Mouse (Mus musculus): ENCODE data around the gene Gm20547.
"Not testable (repeated sequence)": the region's sequence is repeated elsewhere in the genome, so short reads cannot be mapped to it uniquely, and the experiment has no call there.

The Gm20547 gene

DNA sequence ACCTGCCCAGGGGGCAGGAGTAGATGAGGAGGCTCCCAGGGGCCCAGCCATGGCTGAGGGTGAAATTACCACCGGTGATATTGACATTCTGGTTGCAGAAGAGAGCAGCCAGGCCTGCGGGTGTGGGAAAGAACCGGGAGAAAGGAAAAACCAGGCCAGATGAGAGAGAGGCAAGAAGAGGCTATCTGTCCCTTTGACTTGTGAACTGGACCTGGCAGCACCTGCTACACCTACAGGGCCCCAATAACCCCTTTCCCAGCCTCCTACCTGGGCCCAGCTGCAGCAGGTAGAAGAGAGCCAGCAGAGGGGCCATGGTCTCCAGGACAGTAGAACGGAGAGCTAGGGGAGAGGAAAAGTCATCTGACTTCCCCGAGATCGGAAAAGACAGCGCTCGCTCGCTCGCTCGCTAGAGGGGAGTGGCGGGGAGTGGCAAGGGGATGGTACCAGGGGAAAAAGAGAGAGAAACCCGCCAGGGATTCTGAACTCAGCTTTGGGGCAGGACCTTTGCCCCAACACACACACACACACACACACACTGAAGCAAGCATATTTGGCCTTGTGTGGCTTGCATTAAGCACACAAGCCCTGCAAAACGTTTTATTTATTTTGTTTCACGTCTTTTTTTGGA is at the start of gene Gm20547:
Gm20547 (minus strand) TSS at position 360 of the 628 bp plus-strand sequence.
- peak; percentile 57 for DNase-seq

DNA sequence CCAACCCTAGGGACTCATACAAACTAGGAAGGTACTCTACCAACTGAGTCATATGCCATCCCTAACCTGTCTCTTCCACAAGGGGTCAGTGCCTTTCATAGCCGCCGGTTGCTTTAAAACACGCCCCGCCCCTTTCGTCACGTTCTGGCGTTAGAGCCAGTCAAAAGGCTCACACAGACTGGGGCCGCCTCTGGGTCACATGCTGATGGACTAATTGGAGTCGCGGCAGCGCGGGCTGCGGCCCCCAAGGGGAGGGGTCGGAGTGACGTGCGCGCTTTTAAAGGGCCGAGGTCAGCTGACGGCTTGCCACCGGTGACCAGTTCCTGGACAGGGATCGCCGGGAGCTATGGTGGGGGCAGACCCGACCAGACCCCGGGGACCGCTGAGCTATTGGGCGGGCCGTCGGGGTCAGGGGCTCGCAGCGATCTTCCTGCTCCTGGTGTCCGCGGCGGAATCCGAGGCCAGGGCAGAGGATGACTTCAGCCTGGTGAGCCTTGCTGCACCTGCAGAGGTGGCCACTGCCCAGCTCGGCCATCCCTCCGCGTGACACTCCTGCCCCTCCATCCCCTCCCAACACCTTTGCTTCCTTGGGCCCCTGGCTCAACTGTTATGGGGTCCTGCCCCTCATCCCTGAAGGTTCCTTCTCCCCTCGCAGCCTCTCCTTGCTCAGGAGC is 49.4 kb upstream of the Gm20547 start, which contains the start of gene Neu1:
Neu1 (plus strand) TSS at position 193 of the 674 bp plus-strand sequence.
- peak; percentile 100 for DNase-seq

DNA sequence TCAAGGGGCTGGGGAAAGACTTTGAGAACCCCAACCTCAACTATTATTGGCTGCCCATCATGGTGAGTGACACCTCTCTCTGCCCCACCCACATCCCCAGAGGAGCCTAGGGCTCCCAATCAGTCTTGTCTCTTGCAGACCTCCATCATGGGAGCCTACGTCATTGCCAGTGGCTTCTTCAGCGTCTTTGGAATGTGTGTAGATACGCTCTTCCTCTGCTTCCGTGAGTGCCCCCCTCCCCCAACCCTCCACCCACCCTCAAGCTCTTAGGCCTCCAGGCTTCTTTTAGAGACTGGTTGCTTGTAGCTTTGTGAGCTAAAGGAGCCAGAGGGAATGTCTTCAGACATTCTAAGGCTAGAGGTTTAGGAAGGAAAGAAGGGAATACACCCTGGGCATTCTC is 47.0 kb upstream of the Gm20547 start:
- no peak for DNase-seq

DNA sequence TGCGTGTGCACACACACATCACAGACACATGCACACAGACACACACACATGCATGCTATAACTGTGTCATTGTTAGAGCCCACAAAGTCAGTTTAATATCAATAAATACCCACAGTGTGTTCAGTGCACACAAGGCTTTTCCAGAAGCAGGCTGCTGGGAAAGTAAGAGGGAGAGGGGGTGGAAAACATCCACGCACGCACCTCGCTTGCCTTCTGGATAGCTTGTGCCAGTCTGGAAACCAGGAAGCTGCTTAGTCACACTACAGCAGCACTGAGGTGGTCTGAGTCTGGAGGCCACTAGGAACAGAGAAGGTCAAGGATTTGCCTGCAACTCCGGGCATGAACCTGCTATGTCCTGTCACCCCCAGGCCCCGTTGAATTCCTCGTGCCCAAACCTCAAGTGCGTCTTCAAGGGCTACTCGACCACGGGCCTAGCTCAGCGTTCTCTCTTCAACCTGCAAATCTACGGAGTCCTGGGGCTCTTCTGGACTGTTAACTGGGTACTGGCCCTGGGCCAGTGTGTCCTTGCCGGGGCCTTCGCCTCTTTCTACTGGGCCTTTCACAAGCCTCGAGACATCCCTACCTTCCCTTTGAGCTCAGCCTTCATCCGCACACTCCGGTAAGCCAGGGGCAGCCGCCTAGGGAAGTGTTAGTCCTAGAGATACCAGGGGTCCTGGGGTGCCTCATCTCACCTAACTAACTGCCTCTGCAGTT is 45.6 kb upstream of the Gm20547 start:
- DNase-seq = no peak

DNA sequence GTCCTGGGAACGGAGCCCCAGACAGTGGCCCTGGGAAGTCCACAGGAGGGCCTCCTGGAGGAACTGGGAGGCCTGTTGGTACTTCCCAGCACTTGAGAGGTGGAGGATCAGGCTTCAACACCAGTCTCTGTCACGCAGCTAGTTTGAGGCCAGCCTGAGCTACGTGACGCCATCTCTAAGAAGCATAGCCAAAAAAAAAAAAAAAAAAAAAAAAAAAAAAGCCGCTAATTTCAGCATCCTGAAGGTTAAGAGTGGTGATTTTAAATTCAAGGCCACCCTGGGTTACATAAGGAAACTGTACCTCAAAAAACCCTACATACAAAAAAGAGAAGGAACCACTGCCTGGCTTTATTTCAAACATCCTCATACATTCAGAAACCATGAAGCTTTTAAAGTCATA is 42.4 kb upstream of the Gm20547 start:
- no peak for DNase-seq

DNA sequence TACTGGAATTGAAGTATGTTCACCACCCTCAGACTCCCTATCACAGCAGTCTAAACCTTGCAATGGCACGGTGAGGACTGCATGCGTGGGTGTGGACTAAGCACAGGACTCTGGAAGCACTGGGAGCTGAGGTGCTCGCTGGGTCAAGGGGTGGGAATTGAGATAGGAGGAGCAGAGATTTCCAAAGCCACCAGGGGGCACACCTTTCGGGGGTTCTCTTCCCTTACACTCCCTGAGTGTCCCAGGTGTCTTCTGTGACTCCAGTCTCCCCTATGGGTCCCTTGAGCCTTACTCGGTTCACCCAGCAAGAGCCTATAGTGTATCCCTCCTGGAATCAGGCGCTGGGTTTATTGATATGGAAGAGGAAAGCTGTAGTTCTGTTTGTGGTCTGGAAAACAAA is 41.1 kb upstream of the Gm20547 start:
- DNase-seq = no peak

DNA sequence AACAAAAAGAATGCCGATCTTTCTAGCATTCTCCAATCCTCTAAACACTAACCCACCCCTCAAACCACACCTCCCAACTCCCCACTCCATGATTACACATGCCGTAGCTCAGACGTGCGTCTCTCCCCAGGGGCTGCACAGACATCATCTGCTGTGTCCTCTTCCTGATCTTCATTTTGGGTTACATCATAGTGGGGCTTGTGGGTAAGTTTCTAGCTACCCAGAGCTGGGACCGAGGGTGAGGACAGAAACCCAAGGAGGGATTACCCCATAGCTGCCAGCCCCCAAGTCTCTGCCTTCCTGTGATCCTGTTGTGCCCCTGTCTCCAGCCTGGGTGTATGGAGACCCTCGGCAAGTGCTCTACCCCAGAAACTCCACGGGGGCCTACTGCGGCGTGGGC is 35.3 kb upstream of the Gm20547 start:
- DNase-seq = no peak

DNA sequence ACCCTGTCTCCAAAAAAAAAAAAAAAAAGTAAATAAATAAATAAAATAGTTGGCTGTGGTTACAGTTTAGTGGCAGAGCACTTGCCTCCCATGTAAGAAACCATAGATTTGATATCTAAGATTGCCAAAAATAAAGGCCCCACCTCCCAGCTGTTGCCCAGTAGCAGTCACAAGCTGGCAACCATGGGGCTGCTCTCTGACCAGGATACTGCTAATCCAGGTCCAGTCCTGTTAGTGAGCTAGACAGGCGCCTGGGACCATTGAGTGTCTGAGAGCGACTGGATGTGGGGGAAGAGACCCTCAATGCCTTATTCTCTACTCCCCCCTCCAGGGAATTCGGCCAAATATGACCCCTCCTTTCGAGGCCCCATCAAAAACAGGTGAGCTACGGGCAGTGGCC is 34.5 kb upstream of the Gm20547 start:
- DNase-seq = no peak

DNA sequence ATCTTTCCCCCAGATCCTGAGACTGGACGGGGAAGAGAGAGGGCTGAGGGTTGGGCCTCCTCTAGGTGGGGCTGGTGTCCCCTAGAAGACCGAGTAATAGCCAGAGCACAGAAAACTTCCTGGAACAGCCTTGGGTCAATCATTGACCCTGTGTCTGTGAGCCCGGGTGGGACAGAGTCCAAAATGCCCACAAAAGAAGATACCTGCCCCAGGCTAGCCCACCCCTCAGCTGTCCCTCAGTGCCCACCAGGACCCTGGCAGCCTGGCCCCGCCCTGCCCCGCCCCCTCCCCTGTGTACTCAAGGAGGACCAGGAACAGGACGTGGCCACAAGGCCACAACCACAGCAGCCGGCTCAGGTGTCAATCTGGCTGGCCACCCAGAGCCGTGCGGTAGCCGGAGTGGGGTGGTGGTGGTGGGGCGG is 33.6 kb upstream of the Gm20547 start:
- peak; percentile 91 for DNase-seq

DNA sequence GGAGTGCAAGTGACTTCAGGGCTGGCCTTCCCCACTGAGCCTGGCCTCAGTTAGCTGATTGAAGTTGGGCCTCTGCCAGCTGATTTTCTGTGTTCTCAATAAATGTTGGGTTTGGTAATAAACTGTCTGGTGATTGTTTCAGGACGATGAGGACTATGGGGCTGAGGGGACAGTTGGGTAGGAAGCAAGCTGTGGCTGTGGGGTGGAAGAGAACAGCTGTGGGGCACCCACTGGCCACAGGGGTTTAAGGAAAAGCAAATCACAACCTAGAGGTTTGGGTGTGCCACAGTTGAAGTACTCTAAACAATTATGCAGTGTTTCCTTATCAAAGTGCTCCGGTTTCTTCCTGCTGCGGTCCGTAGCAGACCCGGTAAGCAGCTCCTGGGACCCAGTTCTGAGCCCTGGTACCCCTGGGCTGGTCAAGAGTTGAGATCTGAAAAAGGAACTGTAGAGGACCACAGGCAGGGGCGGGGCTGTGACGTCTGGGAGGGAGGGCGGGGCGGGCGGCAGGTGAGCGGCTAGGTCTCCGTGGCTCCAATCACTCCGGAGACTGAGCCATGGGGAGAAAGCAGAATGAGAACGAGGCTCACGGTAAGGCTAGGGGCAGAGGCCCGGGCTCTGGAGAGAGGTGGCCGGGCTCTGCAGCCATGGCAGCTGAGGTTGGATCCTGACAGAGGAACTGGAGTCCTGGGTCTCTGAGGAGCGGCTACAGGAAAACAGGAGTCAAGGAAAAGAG is 32.3 kb upstream of the Gm20547 start, which contains the start of gene Slc44a4:
Slc44a4 (plus strand) TSS at position 537 of the 736 bp plus-strand sequence.
- peak; percentile 62 for DNase-seq

DNA sequence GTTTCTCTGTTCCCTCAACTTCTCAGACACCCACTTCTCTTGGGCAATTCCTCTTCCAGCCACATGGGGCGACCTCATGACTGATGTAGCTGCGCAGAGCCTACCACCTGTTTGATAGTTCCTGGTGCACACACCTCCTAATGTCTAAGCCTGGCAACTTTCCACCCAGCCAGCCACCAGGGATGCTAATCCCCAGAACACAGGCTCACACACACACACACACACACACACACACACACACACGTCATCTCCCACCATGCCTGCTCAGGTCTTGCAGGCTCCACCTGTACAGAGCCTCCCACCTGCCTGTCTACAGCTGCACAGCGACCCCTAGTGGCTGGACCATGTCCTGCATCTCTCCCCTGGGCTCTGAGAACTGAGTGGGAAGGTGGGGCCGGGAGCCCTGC is 30.1 kb upstream of the Gm20547 start:
- DNase-seq = peak; percentile 90

DNA sequence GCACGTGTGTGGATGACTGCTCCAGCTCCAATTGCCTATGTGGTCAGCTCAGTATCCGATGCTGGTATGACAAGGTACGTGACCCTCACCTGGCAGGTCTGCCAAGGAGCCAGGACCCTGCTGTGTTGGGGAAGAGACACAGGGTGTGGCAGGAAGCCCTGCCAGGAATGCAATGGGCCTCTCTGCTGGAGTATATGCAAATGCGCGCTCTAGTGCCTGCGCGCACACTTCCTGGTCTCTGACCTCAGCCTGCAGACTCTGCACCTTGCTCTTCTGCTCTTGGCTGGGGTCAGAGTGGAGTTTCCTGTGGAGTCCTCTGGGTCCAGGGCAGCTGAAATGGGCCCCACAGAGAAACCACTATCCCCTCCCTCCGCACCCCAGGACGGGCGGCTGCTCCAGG is 29.1 kb upstream of the Gm20547 start:
- DNase-seq = peak; percentile 80

DNA sequence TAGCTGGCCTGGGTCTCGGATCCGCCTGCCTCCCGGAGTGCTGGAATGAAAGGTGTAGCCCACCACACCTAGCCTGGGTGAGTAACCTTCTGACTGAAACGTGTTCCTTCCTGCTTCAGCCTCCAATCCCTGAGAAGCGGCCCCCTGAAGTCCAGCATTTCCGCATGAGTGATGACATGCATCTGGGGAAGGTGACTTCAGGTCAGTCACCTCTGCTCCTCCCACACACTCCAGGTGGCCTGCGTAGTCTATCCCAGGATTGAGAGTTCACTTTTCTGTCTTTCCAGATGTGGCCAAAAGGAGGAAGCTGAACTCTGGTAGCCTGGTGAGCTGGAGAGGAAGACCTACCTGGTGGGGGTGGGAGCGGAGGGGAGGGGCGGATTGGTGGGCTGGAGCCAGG is 21.1 kb upstream of the Gm20547 start:
- no peak for DNase-seq

DNA sequence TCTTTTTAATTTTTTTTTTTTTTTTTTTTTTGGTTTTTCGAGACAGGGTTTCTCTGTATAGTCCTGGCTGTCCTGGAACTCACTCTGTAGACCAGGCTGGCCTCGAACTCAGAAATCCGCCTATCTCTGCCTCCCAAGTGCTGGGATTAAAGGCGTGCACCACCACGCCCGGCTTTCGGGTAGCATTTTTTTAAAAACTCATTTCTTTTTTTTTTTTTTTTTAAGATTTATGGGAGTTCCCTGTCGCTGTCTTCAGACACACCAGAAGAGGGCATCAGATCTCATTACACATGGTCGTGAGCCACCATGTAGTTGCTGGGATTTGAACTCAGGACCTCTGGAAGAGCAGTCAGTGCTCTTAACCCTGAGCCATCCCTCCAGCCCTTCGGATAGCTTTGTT is 20.1 kb upstream of the Gm20547 start:
- DNase-seq = not testable (repeated sequence)

DNA sequence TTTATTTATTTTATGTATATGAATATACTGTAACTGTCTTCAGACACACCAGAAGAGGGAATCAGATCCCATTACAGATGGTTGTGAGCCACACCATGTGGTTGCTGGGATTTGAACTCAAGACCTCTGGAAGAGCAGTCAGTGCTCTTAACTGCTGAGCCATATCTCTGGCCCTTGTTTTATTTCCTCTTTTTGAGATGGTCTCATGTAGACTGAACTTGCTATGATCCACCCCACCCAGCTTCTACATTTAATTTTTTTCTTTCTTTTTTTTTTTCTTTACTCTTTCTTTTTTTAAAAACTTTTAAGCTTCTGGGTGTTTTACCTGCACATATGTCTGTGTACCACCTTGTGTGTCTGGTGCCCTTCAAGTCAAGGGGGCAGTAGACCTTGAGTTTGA is 19.0 kb upstream of the Gm20547 start:
- not testable (repeated sequence) for DNase-seq

DNA sequence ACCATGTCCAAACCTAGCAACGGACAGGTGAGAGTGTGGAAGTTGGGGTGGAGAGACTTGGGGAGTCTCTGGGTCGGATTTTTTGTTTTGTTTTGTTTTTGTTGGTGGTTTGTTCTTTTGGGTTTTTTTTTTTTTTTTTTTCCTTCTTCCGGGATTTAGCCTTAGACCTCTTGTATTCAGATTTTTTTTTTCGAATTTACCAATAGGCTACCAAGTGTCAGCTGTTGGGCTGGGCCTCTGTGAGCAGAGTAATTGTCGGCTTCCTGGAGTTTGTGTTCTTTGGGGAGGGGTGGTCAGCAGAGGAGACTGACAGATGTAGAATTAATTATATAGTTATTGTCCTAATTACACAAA is 18.0 kb upstream of the Gm20547 start:
- DNase-seq = peak; percentile 50

DNA sequence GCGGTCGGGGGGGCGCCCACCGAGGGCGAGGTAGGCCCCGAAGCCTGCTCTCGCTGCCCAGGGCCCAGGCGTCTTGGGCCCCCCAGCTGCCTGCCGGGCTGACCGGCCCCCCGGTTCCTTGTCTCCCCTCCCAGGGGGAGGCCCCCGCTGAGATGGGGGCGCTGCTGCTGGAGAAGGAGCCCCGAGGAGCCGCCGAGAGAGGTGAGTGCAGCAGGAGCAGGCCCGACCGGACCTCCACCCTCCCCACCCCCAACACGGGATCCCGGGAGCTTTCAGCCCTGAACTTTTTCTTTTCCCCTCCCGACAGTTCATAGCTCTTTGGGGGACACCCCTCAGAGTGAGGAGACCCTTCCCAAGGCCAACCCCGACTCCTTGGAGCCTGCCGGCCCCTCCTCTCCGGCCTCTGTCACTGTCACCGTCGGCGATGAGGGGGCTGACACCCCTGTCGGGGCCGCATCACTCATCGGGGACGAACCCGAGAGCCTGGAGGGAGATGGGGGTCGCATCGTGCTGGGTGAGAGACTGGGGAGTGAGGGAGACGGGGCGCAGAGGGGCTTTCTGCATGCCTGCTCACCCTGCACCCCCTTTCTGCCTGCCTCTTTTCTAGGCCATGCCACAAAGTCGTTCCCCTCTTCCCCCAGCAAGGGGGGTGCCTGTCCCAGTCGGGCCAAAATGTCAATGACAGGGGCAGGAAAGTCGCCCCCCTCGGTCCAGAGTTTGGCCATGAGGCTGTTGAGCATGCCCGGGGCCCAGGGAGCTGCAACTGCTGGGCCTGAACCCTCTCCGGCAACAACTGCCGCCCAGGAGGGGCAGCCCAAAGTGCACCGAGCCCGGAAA is 17.4 kb upstream of the Gm20547 start:
- DNase-seq = peak; percentile 64

DNA sequence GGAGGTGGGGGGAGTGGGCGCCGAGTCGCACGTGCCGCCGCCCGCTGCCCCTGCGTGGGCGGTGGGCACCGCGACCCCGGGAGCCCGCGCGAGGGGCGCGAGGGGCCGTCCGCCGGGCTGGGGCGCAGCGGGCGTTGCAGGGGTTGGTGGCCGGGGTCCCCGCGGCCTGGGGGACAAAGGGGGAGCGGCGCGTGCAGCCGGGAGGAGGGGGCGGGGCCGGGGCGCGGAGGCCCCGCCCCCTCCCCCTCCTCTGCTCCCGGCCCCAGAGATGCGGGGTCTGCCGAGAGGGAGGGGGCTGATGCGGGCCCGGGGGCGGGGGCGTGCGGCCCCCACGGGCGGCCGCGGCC is 16.8 kb upstream of the Gm20547 start:
- DNase-seq = no peak

DNA sequence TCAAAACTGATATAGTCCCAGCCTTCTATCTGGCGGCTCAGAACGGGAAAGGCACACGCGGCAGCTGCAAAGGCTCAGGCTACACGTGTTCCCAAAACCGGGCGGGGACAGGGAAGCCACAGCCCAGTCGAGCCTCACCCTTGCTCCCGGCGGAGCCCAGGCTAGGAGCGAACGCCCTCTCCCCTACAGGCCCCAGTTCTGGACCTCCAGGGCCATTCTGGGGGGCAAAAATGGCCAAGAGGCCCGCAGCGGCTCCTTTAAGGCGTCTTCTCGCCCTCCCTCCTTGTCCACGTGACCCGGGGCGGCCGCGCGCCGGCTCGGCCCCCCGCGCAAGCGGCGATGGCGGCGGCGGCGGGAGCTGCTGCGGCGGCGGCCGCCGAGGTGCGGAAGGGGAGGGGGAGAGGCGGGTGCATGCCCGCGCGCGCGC is 16.3 kb upstream of the Gm20547 start, which contains the start of the genes C2 and Ehmt2:
C2 (minus strand) TSS at position 106 of the 427 bp plus-strand sequence.
Ehmt2 (plus strand) TSS at position 310 of the 427 bp plus-strand sequence.
- DNase-seq = peak; percentile 80

DNA sequence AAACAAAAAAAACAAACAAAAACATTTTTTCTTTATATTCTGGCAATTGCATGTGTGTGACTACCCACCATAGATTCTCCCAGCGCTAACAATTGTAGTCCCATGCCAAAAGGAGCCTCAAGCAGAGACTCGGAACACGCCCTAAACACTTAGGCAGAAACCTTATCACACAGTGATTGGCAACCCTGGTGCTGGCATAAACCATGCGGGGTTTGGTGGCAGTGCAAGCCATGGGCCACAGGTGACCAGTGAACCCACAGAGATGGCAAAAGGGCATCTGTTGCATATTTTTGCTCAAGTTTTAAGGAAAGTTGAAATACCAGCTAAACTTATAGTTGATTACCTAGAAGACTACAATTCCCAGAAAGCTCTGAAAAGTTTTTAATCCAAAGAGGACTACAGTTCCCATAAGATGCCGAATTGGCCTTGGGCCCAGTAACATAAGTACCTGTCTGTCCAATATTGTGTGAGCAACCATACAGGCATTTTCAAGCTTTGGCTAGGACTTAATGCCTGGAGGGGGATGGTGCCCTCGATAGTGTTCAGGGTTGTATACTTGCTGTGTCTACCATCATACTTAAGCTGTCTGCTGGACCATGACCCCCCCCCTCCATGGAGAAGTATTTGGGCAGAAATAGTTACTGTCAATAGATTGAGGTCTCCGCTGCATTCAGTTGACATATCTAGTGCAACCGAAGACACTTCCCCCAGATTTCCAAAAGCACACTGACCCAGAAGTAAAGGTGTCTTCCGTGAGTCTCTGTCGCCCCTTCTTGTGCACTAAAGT is 15.7 kb upstream of the Gm20547 start:
- DNase-seq = peak; percentile 59

DNA sequence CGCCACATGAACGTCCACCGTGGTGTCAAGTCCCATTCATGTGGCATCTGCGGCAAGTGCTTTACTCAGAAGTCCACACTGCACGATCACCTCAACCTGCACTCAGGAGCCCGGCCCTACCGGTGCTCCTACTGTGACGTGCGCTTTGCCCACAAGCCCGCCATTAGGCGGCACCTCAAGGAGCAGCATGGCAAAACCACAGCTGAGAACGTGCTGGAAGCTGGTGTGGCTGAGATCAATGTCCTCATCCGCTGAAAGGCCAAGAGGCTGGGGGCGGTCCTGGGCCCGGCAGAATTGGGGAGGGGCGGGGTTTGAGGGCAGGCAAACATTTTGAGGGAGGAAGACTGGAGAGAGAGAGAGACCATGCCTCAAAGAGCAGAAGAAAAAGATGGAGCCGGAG is 14.5 kb upstream of the Gm20547 start:
- DNase-seq = peak; percentile 28

Measured in kidney, adult 9 months (tissue).